Mouse (Mus musculus) bone marrow macrophage, adult 2 months (primary cell): ENCODE measurements around the gene Il19. TPM values are rescaled to one million over a fixed set of nuclear protein-coding genes. Genes with fewer than 3 reads are reported as not detected.

Experiments
- H3K27ac ChIP-seq: 2 replicates; pipeline ENCODE4 v1.5.1; 2012; ENCODE audit warnings: low read depth, low read length; ENCODE audit not compliant: insufficient read depth
- H3K4me1 ChIP-seq: 2 replicates; pipeline ENCODE4 v1.6.1; 2012; ENCODE audit warnings: low read length; ENCODE audit not compliant: control insufficient read depth, insufficient read depth
- H3K4me3 ChIP-seq: 2 replicates; pipeline ENCODE4 v1.5.1; 2012; ENCODE audit warnings: mild to moderate bottlenecking, low read length, moderate library complexity; ENCODE audit not compliant: insufficient read depth
- CTCF ChIP-seq: IDR thresholded peaks from 2 replicates; pipeline ENCODE4 v1.5.1; 2012; ENCODE audit warnings: low read depth, mild to moderate bottlenecking, low read length, moderate library complexity
- POLR2A ChIP-seq: IDR thresholded peaks from 2 replicates; pipeline ENCODE4 v1.6.1; 2012; ENCODE audit warnings: mild to moderate bottlenecking, low read depth, low read length, borderline replicate concordance
- polyA plus RNA-seq: library from polyadenylated mRNA; stranded (reverse); fragments of >200 nt; gene quantifications from 2 replicates; pipeline ENCODE4 v1.2.4, GENCODE M21; 2012; ENCODE audit not compliant: missing spikeins, insufficient read depth, insufficient read length

Gene Il19
- polyA plus RNA-seq, result not detected in 2 replicates

GRCm38 (mm10) chr1:130940065-130940687, at the start of gene Il19:
Il19 (minus strand) TSS chr1:130940115.
- Histone ChIP-seq H3K4me3 (no peak within 1 kb of the TSS), H3K27ac (no peak within 1 kb of the TSS), H3K4me1 (no peaks in the 10 kb centered on the region)
- TF ChIP-seq POLR2A, result no peak
- no peak for TF ChIP-seq CTCF

GRCm38 (mm10) chr1:130989331-130989730, 49.4 kb upstream of the Il19 start:
- Histone ChIP-seq H3K4me1 (no peaks in the 10 kb centered on the region), H3K27ac (no peak overlapping the region), H3K4me3 (no peak overlapping the region)
- TF ChIP-seq POLR2A (no peak), CTCF (no peak)

- TF ChIP-seq CTCF (peak; percentile 28; the same call in 1 of the 2 replicates), POLR2A (no peak)
- no peaks in the 10 kb centered on the region for H3K4me1 ChIP-seq
- H3K4me3 ChIP-seq, result no peak overlapping the region
- H3K27ac ChIP-seq, result no peak overlapping the region
Observed at GRCm38 (mm10) chr1:130987418-130987817, 47.5 kb upstream of the Il19 start.

- Histone ChIP-seq H3K27ac (no peak overlapping the region), H3K4me3 (no peak overlapping the region), H3K4me1 (no peaks in the 10 kb centered on the region)
- TF ChIP-seq CTCF, result no peak
- TF ChIP-seq POLR2A, result no peak
Observed at GRCm38 (mm10) chr1:130987001-130987400, 47.1 kb upstream of the Il19 start.

- Histone ChIP-seq H3K27ac (no peak overlapping the region), H3K4me1 (no peaks in the 10 kb centered on the region)
- no peak for TF ChIP-seq CTCF
- no peak for TF ChIP-seq POLR2A
Observed at GRCm38 (mm10) chr1:130984441-130984840, 44.5 kb upstream of the Il19 start.

GRCm38 (mm10) chr1:130979455-130979854, 39.5 kb upstream of the Il19 start:
- TF ChIP-seq CTCF (no peak), POLR2A (no peak)
- no peak overlapping the region for H3K4me3 ChIP-seq
- H3K4me1 ChIP-seq, result no peaks in the 10 kb centered on the region
- no peak overlapping the region for H3K27ac ChIP-seq

More at GRCm38 (mm10) chr1:130984441-130984840, 44.5 kb upstream of the Il19 start:
- H3K4me3 ChIP-seq, result no peak overlapping the region

GRCm38 (mm10) chr1:130963891-130964290, 24.0 kb upstream of the Il19 start:
- no peaks in the 10 kb centered on the region for H3K4me1 ChIP-seq
- TF ChIP-seq POLR2A (no peak), CTCF (no peak)
- no peak overlapping the region for H3K27ac ChIP-seq
- H3K4me3 ChIP-seq, result no peak overlapping the region

- Histone ChIP-seq H3K4me3 (no peak overlapping the region), H3K4me1 (no peaks in the 10 kb centered on the region)
- TF ChIP-seq POLR2A (no peak), CTCF (no peak)
Observed at GRCm38 (mm10) chr1:130946920-130947319, 7.0 kb upstream of the Il19 start.

GRCm38 (mm10) chr1:130941801-130942200, 1.9 kb upstream of the Il19 start:
- Histone ChIP-seq H3K4me3 (no peak overlapping the region), H3K27ac (no peak overlapping the region), H3K4me1 (no peaks in the 10 kb centered on the region)
- TF ChIP-seq CTCF, result no peak
- no peak for TF ChIP-seq POLR2A

More at GRCm38 (mm10) chr1:130946920-130947319, 7.0 kb upstream of the Il19 start:
- H3K27ac ChIP-seq, result no peak overlapping the region

GRCm38 (mm10) chr1:130938192-130938591, 1.7 kb downstream of the Il19 start:
- no peaks in the 10 kb centered on the region for H3K4me1 ChIP-seq
- TF ChIP-seq CTCF, result no peak
- TF ChIP-seq POLR2A, result no peak
- no peak overlapping the region for H3K4me3 ChIP-seq
- H3K27ac ChIP-seq, result no peak overlapping the region

- H3K4me3 ChIP-seq, result no peak overlapping the region
- no peak overlapping the region for H3K27ac ChIP-seq
- no peak for TF ChIP-seq CTCF
- no peak for TF ChIP-seq POLR2A
- H3K4me1 ChIP-seq, result no peaks in the 10 kb centered on the region
Observed at GRCm38 (mm10) chr1:130937170-130937569, 2.7 kb downstream of the Il19 start.
